Mouse (Mus musculus) layer of hippocampus, adult 2 months (tissue): ENCODE data around the gene Ccn6. TPM values are rescaled to one million over a fixed set of nuclear protein-coding genes. Genes with fewer than 3 reads are reported as not detected.
A peak's percentile ranks its signal among the peaks of the same experiment; 100 is the strongest.

Source experiments
- DNase-seq, 2 experiments: peaks; one replicate each; pipeline ENCODE4 v3.0.0; 2022; ENCODE audit warnings: low spot score in 2 of 2
- H3K27ac ChIP-seq: fragments of 200-600 bp; 2 replicates; pipeline ENCODE4 v1.8.1; 2022
- H3K4me3 ChIP-seq: fragments of 200-600 bp; 2 replicates; pipeline ENCODE4 v1.8.1; 2022; ENCODE audit warnings: mild to moderate bottlenecking
- CTCF ChIP-seq: fragments of 200-600 bp; conservative IDR thresholded peaks from 2 replicates; pipeline ENCODE4 v1.8.1; 2022; ENCODE audit warnings: antibody characterized with exemption, mild to moderate bottlenecking, moderate library complexity
- total RNA-seq, 2 experiments: library from RNA; stranded (reverse); gene quantifications; 2 replicates each; pipeline ENCODE4 v1.2.3; 2021

The Ccn6 gene
- total RNA-seq, 2 experiments from 2014 or later: 0.32 to 0.44 TPM

GRCm38 (mm10) chr10:39141401-39141800 is 22.2 kb downstream of the Ccn6 start:
- Histone ChIP-seq H3K27ac (no peak overlapping the region), H3K4me3 (no peak overlapping the region)
- no peak for TF ChIP-seq CTCF
- DNase-seq: no peak

- no peak overlapping the region for H3K27ac ChIP-seq
- no peak overlapping the region for H3K4me3 ChIP-seq
- no peak for TF ChIP-seq CTCF
- no peak for DNase-seq
These were observed 22.8 kb downstream of the Ccn6 start for GRCm38 (mm10) chr10:39140843-39141242.

DNA sequence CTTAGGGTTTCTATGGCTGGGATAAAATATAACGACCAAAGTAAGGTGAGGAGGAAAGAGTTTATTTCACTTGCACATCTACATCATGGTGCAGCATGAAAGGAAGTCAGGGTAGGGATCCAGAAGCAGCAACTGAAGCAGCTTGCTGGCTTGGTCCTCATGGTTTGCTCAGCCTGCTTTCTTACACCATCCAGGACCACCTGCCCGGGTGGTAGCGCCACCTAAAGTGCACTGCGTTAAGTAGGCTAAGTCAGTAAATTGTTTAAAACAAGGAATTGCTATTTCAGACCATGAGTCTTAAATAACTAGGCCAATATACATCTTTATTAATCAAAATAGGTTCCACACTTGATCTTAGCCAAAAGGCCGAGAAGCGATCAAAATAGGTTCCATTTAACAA is 24.8 kb downstream of the Ccn6 start:
- H3K4me3 ChIP-seq: no peak overlapping the region
- no peak for DNase-seq

GRCm38 (mm10) chr10:39137766-39138165 is 25.8 kb downstream of the Ccn6 start:
- Histone ChIP-seq H3K4me3 (no peak overlapping the region), H3K27ac (no peak overlapping the region)
- TF ChIP-seq CTCF: no peak
- no peak for DNase-seq

More for the DNA sequence above, 24.8 kb downstream of the Ccn6 start:
- TF ChIP-seq CTCF: no peak
- no peak overlapping the region for H3K27ac ChIP-seq

- peak; percentile 88 to 94 for DNase-seq
- peak within 1 kb of the TSS; percentile 70 for H3K4me3 ChIP-seq
- 0 out of 2 replicates have a peak, but pooled peaks have one; percentile 2 for TF ChIP-seq CTCF
- H3K27ac ChIP-seq: peak within 1 kb of the TSS; percentile 88
These were observed 29.9 kb downstream of the Ccn6 start, which contains the start of the genes Fam229b and Tube1 for GRCm38 (mm10) chr10:39133462-39134310. TSS of gene Fam229b (minus strand) at chr10:39133914. TSS of gene Tube1 (plus strand) at chr10:39133976.

GRCm38 (mm10) chr10:39121412-39121811 is 42.2 kb downstream of the Ccn6 start:
- no peak overlapping the region for H3K27ac ChIP-seq
- no peak for DNase-seq
- TF ChIP-seq CTCF: peak; percentile 73
- H3K4me3 ChIP-seq: no peak overlapping the region

GRCm38 (mm10) chr10:39109489-39109874 is 54.1 kb downstream of the Ccn6 start:
- no peak for DNase-seq
- no peak for TF ChIP-seq CTCF
- Histone ChIP-seq H3K4me3 (no peak overlapping the region), H3K27ac (no peak overlapping the region)

DNA sequence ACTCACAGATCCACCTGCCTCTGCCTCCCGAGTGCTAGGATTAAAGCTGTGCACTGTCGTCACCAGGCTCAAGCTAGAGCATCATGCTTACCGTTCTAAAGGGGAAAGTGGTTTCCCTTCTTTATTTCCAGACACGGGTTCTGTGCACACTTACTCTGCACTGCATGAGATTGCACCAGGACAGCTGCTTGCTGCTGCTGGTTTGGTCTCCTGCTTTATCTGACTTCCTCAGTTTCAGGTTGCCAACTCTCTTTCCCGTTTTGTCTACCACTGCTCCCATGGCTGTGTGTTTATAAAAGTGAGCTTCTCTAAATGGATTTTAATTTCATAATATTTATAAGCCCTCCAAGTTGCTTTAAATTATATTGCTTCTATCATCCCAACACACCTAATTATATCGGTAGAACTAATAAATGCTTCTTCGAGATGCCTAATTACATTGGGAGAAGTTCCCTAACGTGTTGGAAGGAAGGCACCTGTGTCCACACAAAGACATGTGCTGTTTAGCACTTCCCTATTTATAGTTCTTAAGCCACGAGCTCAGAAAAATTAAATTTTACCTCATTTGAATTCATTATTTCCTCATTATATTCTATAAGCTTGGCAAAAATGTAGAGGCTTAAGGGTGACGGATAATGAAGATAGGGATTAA is 54.6 kb downstream of the Ccn6 start:
- no peak for TF ChIP-seq CTCF

GRCm38 (mm10) chr10:39106935-39107334 is 56.7 kb downstream of the Ccn6 start:
- no peak for DNase-seq
- H3K27ac ChIP-seq: no peak overlapping the region
- H3K4me3 ChIP-seq: no peak overlapping the region
- no peak for TF ChIP-seq CTCF

More for the DNA sequence above, 54.6 kb downstream of the Ccn6 start:
- no peak for DNase-seq
- Histone ChIP-seq H3K4me3 (no peak overlapping the region), H3K27ac (no peak overlapping the region)

DNA sequence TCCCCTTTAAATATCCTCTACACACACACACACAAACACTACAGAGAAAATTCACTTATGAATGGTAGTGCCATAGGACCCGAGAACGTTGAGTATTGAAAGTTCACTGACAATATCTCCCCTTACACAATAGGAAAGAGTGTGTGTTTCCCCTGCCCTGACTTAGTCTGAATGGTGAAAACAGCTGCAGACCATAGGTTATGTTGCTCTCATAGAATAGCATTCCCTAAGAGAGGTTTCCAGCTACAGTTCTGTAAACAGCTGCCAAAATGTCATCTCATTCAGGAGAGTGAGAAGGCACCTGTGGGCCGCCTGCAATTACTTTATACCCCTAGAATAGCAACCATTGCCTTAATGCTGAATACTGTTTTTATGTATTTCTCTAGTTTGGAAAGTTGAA is 57.2 kb downstream of the Ccn6 start:
- TF ChIP-seq CTCF: no peak
- no peak for DNase-seq
- H3K4me3 ChIP-seq: no peak overlapping the region
- no peak overlapping the region for H3K27ac ChIP-seq

- H3K27ac ChIP-seq: no peak overlapping the region
- no peak overlapping the region for H3K4me3 ChIP-seq
- TF ChIP-seq CTCF: peak; percentile 56
- DNase-seq: no peak
These were observed 58.7 kb downstream of the Ccn6 start for GRCm38 (mm10) chr10:39104803-39105449.

Other genes with a start within 250 kb of the Ccn6 start
- gene Lama4, start 198.3 kb downstream of the Ccn6 start, total RNA-seq: 1 to 10 TPM; 3.6 to 3.9 TPM
- 10 to 100 TPM; 11.2 to 12.3 TPM for gene Fam229b, start 29.9 kb downstream of the Ccn6 start, total RNA-seq
- 1 to 10 TPM; 3.5 to 3.8 TPM for gene Tube1, start 29.8 kb downstream of the Ccn6 start, total RNA-seq
- gene Fyn, start 205.1 kb upstream of the Ccn6 start, total RNA-seq: 100 to 1,000 TPM; 127 to 130 TPM